Mouse (Mus musculus): ENCODE results near the gene Fbxo44.

Gene Fbxo44

GRCm38 (mm10) chr4:148152547-148152946 lies 7.7 kb downstream of the Fbxo44 start:
- Histone ChIP-seq H3K36me3 (ENCODE audit: control insufficient read depth, insufficient read depth, low read length, poor library complexity, severe bottlenecking) (no peaks in the 10 kb centered on the region), H3K27me3 (ENCODE audit: control insufficient read depth, insufficient read depth, low read length, poor library complexity, severe bottlenecking) (no peaks in the 10 kb centered on the region)
- DNase-seq (ENCODE audit: low read depth, low spot score) = no peak

DNA sequence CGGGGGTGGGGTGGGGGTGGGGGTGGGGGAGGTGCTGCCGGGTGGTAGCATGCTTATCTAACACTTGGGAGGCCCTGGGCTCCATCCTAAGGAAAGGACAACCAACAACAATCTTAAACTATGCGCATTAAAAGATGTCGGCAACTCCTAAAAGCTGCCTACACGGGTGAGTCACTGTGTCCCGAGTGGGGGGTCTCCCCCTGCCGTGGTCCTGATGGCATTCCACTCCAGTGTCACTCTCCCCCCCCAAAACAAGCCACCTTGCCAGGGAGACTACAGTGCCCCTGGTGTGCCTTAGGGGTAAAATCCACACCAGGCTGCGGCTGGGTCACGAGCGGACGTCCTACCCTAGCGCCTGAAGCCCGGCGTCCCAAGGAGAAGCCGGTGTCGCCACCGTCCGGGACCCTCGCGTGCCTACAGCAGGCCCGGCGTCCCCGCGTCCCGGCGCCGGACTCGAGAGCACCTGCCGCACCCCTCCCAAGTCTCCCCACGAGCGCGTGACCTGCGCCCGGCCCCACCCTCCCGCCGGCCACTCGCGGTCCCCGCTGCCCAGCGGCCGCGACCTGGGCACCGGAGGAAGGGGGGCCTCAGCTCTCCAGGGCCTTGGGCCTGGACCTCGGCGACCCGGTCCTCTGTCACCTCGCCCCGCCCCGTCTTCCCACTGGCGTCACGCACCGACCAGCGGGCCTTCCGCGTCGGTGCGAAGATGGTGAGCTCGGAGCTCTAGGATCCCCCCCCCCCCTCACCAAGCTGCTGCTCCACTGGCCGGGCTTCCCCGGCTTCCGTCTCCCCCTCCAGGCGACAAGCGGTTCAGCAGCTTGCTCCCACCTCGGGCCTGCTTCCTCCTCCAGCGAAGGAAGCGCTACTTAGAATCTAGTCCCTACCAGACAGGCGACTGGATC lies 8.8 kb downstream of the Fbxo44 start, which contains the start of gene Fbxo6:
Gene Fbxo6 (minus strand): TSS at position 874 of the 902 bp plus-strand sequence.
- no peaks in the 10 kb centered on the region for H3K27me3 ChIP-seq (ENCODE audit: control insufficient read depth, insufficient read depth, low read length, poor library complexity, severe bottlenecking)
- peak; percentile 91 for DNase-seq (ENCODE audit: low read depth, low spot score)
- no peaks in the 10 kb centered on the region for H3K36me3 ChIP-seq (ENCODE audit: control insufficient read depth, insufficient read depth, low read length, poor library complexity, severe bottlenecking)

- no peak for DNase-seq (ENCODE audit: low read depth, low spot score)
- H3K27me3 ChIP-seq (ENCODE audit: control insufficient read depth, insufficient read depth, low read length, poor library complexity, severe bottlenecking) = no peaks in the 10 kb centered on the region
- H3K36me3 ChIP-seq (ENCODE audit: control insufficient read depth, insufficient read depth, low read length, poor library complexity, severe bottlenecking) = peaks cover 2% of the 10 kb centered on the region; the same call in 1 of the 2 replicates
Measured at GRCm38 (mm10) chr4:148150953-148151266, 9.4 kb downstream of the Fbxo44 start.

- no peak for DNase-seq (ENCODE audit: low read depth, low spot score)
- H3K36me3 ChIP-seq (ENCODE audit: control insufficient read depth, insufficient read depth, low read length, poor library complexity, severe bottlenecking) = peaks cover 6% of the 10 kb centered on the region
- no peaks in the 10 kb centered on the region for H3K27me3 ChIP-seq (ENCODE audit: control insufficient read depth, insufficient read depth, low read length, poor library complexity, severe bottlenecking)
Measured at GRCm38 (mm10) chr4:148150242-148150641, 10.0 kb downstream of the Fbxo44 start.

DNA sequence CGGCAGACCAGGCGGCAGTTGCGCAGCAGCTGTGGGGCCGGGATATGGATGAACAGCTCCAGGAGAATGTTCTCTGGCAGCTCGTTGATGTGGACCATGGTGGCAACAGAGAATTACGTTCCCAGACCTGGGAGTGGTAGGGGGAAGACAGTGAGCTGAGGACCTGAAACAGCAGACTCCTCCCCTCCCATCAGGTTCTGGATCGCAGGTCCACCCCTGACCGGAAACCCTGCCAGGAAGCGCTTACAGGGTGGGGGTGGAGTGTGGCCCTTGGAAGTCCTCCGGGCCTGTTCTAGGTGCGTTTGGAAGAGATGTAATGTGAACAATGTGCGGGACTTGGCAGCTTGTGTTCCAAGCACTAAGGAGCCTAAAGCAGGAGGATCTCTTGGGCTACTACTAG lies 10.7 kb downstream of the Fbxo44 start:
- peaks cover 7% of the 10 kb centered on the region for H3K36me3 ChIP-seq (ENCODE audit: control insufficient read depth, insufficient read depth, low read length, poor library complexity, severe bottlenecking)
- H3K27me3 ChIP-seq (ENCODE audit: control insufficient read depth, insufficient read depth, low read length, poor library complexity, severe bottlenecking) = no peaks in the 10 kb centered on the region
- DNase-seq (ENCODE audit: low read depth, low spot score) = no peak

DNA sequence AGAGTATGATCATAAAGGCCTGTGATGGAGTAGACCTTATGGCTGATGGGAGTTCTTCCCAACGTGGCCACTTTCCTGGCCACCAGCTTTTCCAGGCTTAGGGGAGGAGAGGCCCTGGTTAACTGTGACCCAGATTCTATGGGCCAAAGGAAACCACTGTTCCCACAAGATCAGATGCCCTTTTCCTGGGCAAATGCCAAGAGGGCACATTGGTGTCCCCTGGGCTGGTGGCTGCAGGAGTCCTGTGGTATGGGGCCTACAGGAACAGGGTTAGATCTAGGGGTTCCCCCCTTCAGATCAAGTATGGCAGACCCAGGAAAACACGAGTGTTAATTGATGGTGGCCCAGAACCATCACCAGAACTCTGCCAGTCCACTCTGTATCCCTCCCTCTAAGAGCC lies 12.6 kb downstream of the Fbxo44 start:
- no peak for DNase-seq (ENCODE audit: low read depth, low spot score)
- Histone ChIP-seq H3K36me3 (ENCODE audit: control insufficient read depth, insufficient read depth, low read length, poor library complexity, severe bottlenecking) (peaks cover 7% of the 10 kb centered on the region), H3K27me3 (ENCODE audit: control insufficient read depth, insufficient read depth, low read length, poor library complexity, severe bottlenecking) (no peaks in the 10 kb centered on the region)

DNA sequence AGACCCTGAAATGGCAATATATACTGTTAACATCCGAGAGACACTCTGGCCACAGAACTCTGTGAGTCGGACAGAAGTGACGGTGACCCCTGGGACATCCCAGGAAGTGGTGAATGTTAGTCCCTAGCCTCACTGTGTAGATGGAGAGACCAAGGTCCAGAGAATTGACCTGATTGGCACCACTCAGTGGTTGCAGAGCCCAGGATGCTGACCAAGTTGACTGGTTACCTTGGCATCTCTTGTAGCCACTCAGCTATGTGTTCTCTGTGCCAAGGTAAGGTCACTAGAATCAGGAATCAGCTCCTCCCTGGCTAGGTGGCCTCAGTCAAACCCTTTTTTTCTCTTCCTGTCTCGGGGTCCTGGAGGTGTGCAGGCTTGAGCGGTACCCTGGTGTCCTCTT lies 16.6 kb downstream of the Fbxo44 start:
- peaks cover 7% of the 10 kb centered on the region for H3K36me3 ChIP-seq (ENCODE audit: control insufficient read depth, insufficient read depth, low read length, poor library complexity, severe bottlenecking)
- H3K27me3 ChIP-seq (ENCODE audit: control insufficient read depth, insufficient read depth, low read length, poor library complexity, severe bottlenecking) = no peaks in the 10 kb centered on the region
- DNase-seq (ENCODE audit: low read depth, low spot score) = no peak

DNA sequence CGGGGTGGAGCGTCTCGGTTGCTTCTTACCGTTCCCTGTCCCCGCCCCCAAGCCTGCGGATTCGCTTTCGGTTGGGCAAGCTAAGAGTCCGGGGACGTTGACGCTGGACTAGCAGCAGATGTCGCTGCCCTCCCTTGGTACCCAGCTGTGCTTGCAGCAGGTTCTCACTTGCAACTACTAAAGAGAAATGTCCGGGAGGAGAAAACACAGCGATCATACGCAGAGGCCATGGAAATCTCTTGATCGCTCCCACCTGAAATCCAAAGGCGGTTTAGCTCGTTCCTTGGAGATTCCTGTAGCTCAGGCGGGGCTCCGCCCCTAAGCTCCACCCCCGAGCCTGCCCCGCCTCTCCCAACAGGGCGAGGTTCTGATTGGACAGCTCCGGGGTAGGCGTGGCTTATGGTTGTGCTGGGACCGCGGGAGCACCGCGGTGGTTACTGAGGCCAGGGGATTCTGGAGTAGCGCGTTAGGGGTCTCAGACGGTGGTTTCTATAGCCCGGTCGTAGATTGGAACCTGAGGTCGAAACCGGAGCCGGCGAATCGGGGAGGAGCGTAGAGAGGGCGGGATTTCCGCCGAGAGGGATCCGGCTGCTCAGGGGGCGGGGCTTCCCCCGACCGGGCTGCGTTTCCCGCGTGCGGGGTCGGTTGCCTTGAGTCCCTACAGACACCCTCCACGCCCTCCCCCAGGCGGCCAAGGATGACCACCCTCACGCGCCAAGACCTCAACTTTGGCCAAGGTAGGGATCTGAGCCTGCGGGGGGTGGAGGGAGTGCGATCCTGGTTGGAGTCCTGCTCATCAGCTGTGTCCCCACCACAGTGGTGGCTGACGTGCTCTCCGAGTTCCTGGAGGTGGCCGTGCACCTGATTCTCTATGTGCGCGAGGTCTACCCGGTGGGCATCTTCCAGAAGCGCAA lies 19.9 kb downstream of the Fbxo44 start:
- Histone ChIP-seq H3K36me3 (ENCODE audit: control insufficient read depth, insufficient read depth, low read length, poor library complexity, severe bottlenecking) (peaks cover 2% of the 10 kb centered on the region; the same call in 1 of the 2 replicates), H3K27me3 (ENCODE audit: control insufficient read depth, insufficient read depth, low read length, poor library complexity, severe bottlenecking) (no peaks in the 10 kb centered on the region)
- DNase-seq (ENCODE audit: low read depth, low spot score) = peak; percentile 96

- no peak for DNase-seq (ENCODE audit: low read depth, low spot score)
- H3K27me3 ChIP-seq (ENCODE audit: control insufficient read depth, insufficient read depth, low read length, poor library complexity, severe bottlenecking) = no peaks in the 10 kb centered on the region
- no peaks in the 10 kb centered on the region for H3K36me3 ChIP-seq (ENCODE audit: control insufficient read depth, insufficient read depth, low read length, poor library complexity, severe bottlenecking)
Measured at GRCm38 (mm10) chr4:148139767-148140097, 20.6 kb downstream of the Fbxo44 start.

GRCm38 (mm10) chr4:148137503-148137902 lies 22.8 kb downstream of the Fbxo44 start:
- no peaks in the 10 kb centered on the region for H3K27me3 ChIP-seq (ENCODE audit: control insufficient read depth, insufficient read depth, low read length, poor library complexity, severe bottlenecking)
- no peaks in the 10 kb centered on the region for H3K36me3 ChIP-seq (ENCODE audit: control insufficient read depth, insufficient read depth, low read length, poor library complexity, severe bottlenecking)
- DNase-seq (ENCODE audit: low read depth, low spot score) = no peak

DNA sequence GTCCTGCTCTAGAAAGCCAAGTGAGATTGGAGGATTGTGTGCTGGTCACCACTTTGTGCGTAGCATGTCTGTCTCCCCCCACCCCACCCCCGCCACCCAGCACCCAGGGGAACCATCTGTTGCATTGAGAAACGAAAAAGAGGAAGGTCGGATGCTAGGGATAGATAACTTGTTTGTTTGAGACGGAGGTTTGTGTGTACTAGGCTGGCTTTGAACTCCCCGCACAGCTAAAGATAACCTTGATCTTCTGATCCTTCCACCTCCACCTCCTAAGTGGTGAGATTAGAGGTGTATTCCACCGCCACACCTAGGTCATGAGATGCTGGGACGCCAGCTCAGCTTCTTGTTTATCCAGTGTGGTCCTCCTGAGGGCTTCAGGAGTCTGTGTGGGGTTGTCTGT lies 25.3 kb downstream of the Fbxo44 start:
- H3K27me3 ChIP-seq (ENCODE audit: control insufficient read depth, insufficient read depth, low read length, poor library complexity, severe bottlenecking) = no peaks in the 10 kb centered on the region
- no peaks in the 10 kb centered on the region for H3K36me3 ChIP-seq (ENCODE audit: control insufficient read depth, insufficient read depth, low read length, poor library complexity, severe bottlenecking)
- no peak for DNase-seq (ENCODE audit: low read depth, low spot score)

- no peak for DNase-seq (ENCODE audit: low read depth, low spot score)
- Histone ChIP-seq H3K36me3 (ENCODE audit: control insufficient read depth, insufficient read depth, low read length, poor library complexity, severe bottlenecking) (no peaks in the 10 kb centered on the region), H3K27me3 (ENCODE audit: control insufficient read depth, insufficient read depth, low read length, poor library complexity, severe bottlenecking) (no peaks in the 10 kb centered on the region)
Measured at GRCm38 (mm10) chr4:148131497-148132081, 28.7 kb downstream of the Fbxo44 start.

GRCm38 (mm10) chr4:148130561-148131413 lies 29.5 kb downstream of the Fbxo44 start, which contains the start of gene Draxin:
Gene Draxin (minus strand): TSS chr4:148130698.
- H3K27me3 ChIP-seq (ENCODE audit: control insufficient read depth, insufficient read depth, low read length, poor library complexity, severe bottlenecking) = no peaks in the 10 kb centered on the region
- DNase-seq (ENCODE audit: low read depth, low spot score) = no peak
- H3K36me3 ChIP-seq (ENCODE audit: control insufficient read depth, insufficient read depth, low read length, poor library complexity, severe bottlenecking) = no peaks in the 10 kb centered on the region

DNA sequence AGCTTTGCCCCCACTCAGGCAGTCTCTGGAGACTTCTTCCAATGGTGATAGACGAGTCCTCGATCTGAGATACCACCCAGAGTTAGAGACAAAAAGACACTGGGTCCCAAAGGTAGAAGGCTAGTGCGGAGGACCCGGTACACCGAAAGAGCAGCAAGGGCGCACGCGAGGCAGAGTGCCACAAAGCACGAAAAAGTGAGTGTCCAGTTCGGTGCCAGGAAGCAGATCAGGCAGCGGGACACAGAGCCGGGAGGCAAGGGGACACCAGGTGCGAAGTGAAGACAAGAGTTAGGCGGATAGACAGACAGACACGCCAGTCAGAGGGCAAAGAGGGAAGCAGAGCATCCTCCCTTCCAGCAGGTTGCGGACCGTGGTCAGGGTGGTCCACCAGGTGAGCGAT lies 30.1 kb downstream of the Fbxo44 start, which contains the start of gene Mad2l2:
Gene Mad2l2 (plus strand): TSS at position 252 of the 400 bp plus-strand sequence.
- no peak for DNase-seq (ENCODE audit: low read depth, low spot score)
- H3K36me3 ChIP-seq (ENCODE audit: control insufficient read depth, insufficient read depth, low read length, poor library complexity, severe bottlenecking) = no peaks in the 10 kb centered on the region

More for the DNA sequence above, 30.1 kb downstream of the Fbxo44 start, which contains the start of gene Mad2l2:
- no peaks in the 10 kb centered on the region for H3K27me3 ChIP-seq (ENCODE audit: control insufficient read depth, insufficient read depth, low read length, poor library complexity, severe bottlenecking)

Measured in splenic B cell, adult 2 months (primary cell).